Mouse (Mus musculus) small intestine, adult 2 months (tissue): ENCODE results near the gene Alkbh3.

Source experiments
- CTCF ChIP-seq: fragments of 200-500 bp; IDR thresholded peaks from 2 replicates; pipeline ENCODE4 v1.5.1; 2012; ENCODE audit warnings: low read depth, mild to moderate bottlenecking, control low read depth, inconsistent platforms, low read length, moderate library complexity, mixed read lengths; ENCODE audit not compliant: insufficient replicate concordance, insufficient read length; ENCODE audit errors: extremely low read depth
- POLR2A ChIP-seq: fragments of 200-500 bp; IDR thresholded peaks from 2 replicates; pipeline ENCODE4 v1.6.1; 2012; ENCODE audit warnings: low read depth, mild to moderate bottlenecking, control low read depth, inconsistent platforms, low read length, moderate library complexity

GRCm38 (mm10) chr2:93955886-93956285 lies 54.7 kb downstream of the Alkbh3 start:
- TF ChIP-seq POLR2A (no peak), CTCF (no peak)
